8 mouse cellular contexts compared by ENCODE assay signal in the genomic region with DNA sequence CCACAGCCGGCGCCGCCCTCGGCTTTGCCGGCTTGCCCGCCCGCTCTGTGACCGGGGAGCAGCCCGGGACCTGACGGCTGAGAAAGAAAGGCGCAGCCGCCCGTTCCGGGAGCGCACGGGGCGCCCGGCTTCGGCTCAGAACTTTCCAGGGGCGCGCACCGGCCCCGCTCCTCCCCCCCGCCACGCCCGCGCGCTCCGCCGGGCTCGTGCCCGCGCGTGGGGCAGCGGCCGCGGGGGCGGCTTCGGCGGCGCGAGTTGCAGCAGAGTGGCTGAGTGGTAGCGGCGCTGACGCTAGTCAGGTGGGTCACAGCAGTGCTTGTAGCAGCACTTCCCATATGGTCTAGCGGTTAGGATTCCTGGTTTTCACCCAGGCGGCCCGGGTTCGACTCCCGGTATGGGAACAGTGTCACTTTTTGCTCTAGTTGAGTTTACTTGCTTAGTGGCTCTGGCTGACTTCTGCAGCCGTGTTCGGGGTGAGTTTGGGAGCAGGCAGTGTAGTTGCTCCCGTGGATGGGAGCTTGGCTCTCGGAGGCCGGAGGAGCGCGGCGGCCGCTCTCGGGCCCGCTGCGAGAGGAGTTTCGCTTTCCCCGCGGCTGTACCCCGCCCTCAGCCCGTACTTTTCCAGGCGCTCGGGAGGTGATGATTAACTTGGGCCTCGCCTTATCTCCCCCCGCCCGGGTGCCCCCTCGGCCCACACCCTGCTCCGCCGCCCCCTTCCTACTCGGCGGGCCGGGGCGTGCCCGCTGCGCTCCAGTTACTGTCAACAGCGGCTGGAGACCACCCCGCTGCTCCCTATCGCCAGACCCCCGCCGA. TPM values are rescaled to one million over a fixed set of nuclear protein-coding genes. Genes with fewer than 3 reads are reported as not detected.
DNase-seq lines count a peak whose midpoint lies in the region; ATAC-seq lines count a peak whose summit lies in the region.

Gene Wbp4, minus strand, starts transcription at position 182 of the 813 bp plus-strand sequence.

- H3K27me3 ChIP-seq in intestine, embryonic 16.5 days (replicated peaks; ENCODE audit: control insufficient read depth, insufficient read depth, low read length), result no peaks in the 10 kb centered on the region
- H3K27me3 ChIP-seq in midbrain, embryonic 10.5 days (ENCODE audit: low read depth, poor library complexity, severe bottlenecking), result peaks cover 12% of the 10 kb centered on the region

- peaks cover 39% of the 10 kb centered on the region for H3K4me1 ChIP-seq in intestine, embryonic 16.5 days (ENCODE audit: control insufficient read depth, insufficient read depth, low read length)
- H3K4me1 ChIP-seq in midbrain, embryonic 10.5 days, result peaks cover 32% of the 10 kb centered on the region

- peak within 1 kb of the TSS; percentile 100 for H3K9ac ChIP-seq in intestine, embryonic 16.5 days (ENCODE audit: low read depth, low read length)

- peak; percentile 84 for ATAC-seq in intestine, embryonic 16.5 days

- peak within 1 kb of the TSS; percentile 100 for H3K27ac ChIP-seq in intestine, embryonic 16.5 days (ENCODE audit: low read length)
- H3K27ac ChIP-seq in midbrain, embryonic 10.5 days (replicated peaks), result peak within 1 kb of the TSS; percentile 98

- DNase-seq in adrenal gland, postnatal 10 days, result peak; percentile 96
- peak; percentile 97 for DNase-seq in embryo, embryonic 9.5 days (ENCODE audit: extremely low spot score)
- peak; percentile 88 to 90 for DNase-seq in gastrocnemius, postnatal 4 days (ENCODE audit: low spot score in 2 of 2)
- DNase-seq in left cerebral cortex, postnatal 36 days (ENCODE audit: low spot score in 2 of 2), result peak; percentile 96 to 98
- DNase-seq in midbrain, embryonic 10.5 days (ENCODE audit: low spot score), result peak; percentile 96
- DNase-seq in right cerebral cortex, postnatal 36 days (ENCODE audit: low spot score in 2 of 2), result peak; percentile 92
- DNase-seq in urinary bladder, postnatal 4 days (ENCODE audit: low spot score in 2 of 2), result peak; percentile 89 to 91

- peak within 1 kb of the TSS; percentile 93 for H3K4me2 ChIP-seq in intestine, embryonic 16.5 days (ENCODE audit: low read depth, low read length)

- no peaks in the 10 kb centered on the region for H3K36me3 ChIP-seq in intestine, embryonic 16.5 days (ENCODE audit: control insufficient read depth, insufficient read depth, low read length)
- H3K36me3 ChIP-seq in midbrain, embryonic 10.5 days, result peaks cover 23% of the 10 kb centered on the region

- intact Hi-C loops in left cerebral cortex, postnatal 36 days (cut with DNase I), result loop anchor here (1.0 to 10.0 kb wide), 2 partner anchors 106 to 733 kb away; partner anchors contain the start of gene Sugt1

- no peaks in the 10 kb centered on the region for H3K9me3 ChIP-seq in intestine, embryonic 16.5 days (ENCODE audit: control insufficient read depth, low read length)
- no peaks in the 10 kb centered on the region for H3K9me3 ChIP-seq in midbrain, embryonic 10.5 days (replicated peaks)

- WGBS in intestine, embryonic 16.5 days, result under 1% methylated on average over 76 of the region's 86 CpGs
- WGBS in midbrain, embryonic 10.5 days, result under 1% methylated on average over 80 of the region's 86 CpGs

- peak within 1 kb of the TSS; percentile 99 for H3K4me3 ChIP-seq in intestine, embryonic 16.5 days (ENCODE audit: low read length)
- H3K4me3 ChIP-seq in midbrain, embryonic 10.5 days, result peak within 1 kb of the TSS; percentile 65

RNA-seq across cellular contexts. Expression of gene Wbp4, which starts in this region (rescaled TPM):
- 10 to 100 TPM; 33.5 to 33.6 TPM for total RNA-seq in adrenal gland, postnatal 10 days (2021)
- 10 to 100 TPM; 33.3 to 34.6 TPM for total RNA-seq in gastrocnemius, postnatal 4 days (2021)
- 26.9 and 31.3 TPM in 2 replicates for polyA plus RNA-seq in intestine, embryonic 16.5 days (2015; fragmentation: Nextera tagmentation; extraction: Ambion mirVana)
- 10 to 100 TPM; 48.2 to 51.7 TPM for total RNA-seq in left cerebral cortex, postnatal 36 days (2021)
- 46.1 and 49.0 TPM in 2 replicates for polyA plus RNA-seq in midbrain, embryonic 10.5 days (2016; fragmentation: Nextera tagmentation; extraction: Ambion mirVana)

Comparison
In these comparisons a context has a peak if more than half of its experiments do, and no peak if none do; other contexts are left out.
1. Peak in every context shown above with its lines: DNase-seq, ATAC-seq, H3K4me3 ChIP-seq and H3K27ac ChIP-seq.